Mouse (Mus musculus) MEL (cell line): ENCODE results near the gene Gldn. TPM values are rescaled to one million over a fixed set of nuclear protein-coding genes. Genes with fewer than 3 reads are reported as not detected.

Source experiments
- DNase-seq: peaks from one replicate; pipeline ENCODE4 v3.0.0; 2011; ENCODE audit warnings: low read depth, low spot score
- H3K27ac ChIP-seq: 2 replicates; pipeline ENCODE4 v1.5.1; 2012; ENCODE audit warnings: low read depth, mild to moderate bottlenecking, control low read depth, low read length, moderate library complexity; ENCODE audit not compliant: control insufficient read depth
- H3K27me3 ChIP-seq, 2 experiments: fragments of 150-350 bp in 1 of 2; sonication (generic) in 1 of 2; 2 replicates each; pipeline ENCODE4 v1.6.1; 2012; ENCODE audit warnings: low read length in 2 of 2, mild to moderate bottlenecking in 2 of 2, improper control_type of control experiment in 1 of 2, moderate library complexity in 1 of 2; ENCODE audit not compliant: insufficient read depth in 2 of 2, control insufficient read depth in 1 of 2
- H3K36me3 ChIP-seq, 2 experiments: 2 replicates each; pipeline ENCODE4 v1.6.1; 2012 to 2014; ENCODE audit warnings: low read length in 2 of 2, improper control_type of control experiment in 1 of 2, inconsistent platforms in 1 of 2, mild to moderate bottlenecking in 1 of 2; ENCODE audit not compliant: insufficient read depth in 2 of 2, control insufficient read depth in 1 of 2
- H3K4me1 ChIP-seq, 2 experiments: fragments of 150-350 bp in 1 of 2; sonication (generic) in 1 of 2; 2 replicates each; pipeline ENCODE4 v1.6.1; 2012; ENCODE audit warnings: low read length in 2 of 2, improper control_type of control experiment in 1 of 2, mild to moderate bottlenecking in 1 of 2; ENCODE audit not compliant: insufficient read depth in 2 of 2, control insufficient read depth in 1 of 2
- H3K4me3 ChIP-seq, 2 experiments: fragments of 150-350 bp in 1 of 2; sonication (generic) in 1 of 2; 2 replicates each; pipeline ENCODE4 v1.5.1; 2012; ENCODE audit warnings: low read depth in 2 of 2, low read length in 2 of 2, mild to moderate bottlenecking in 2 of 2, moderate library complexity in 2 of 2, control low read depth in 1 of 2, improper control_type of control experiment in 1 of 2; ENCODE audit not compliant: control insufficient read depth in 1 of 2, insufficient read depth in 1 of 2
- H3K79me2 ChIP-seq: 2 replicates; pipeline ENCODE4 v1.6.1; 2012; ENCODE audit warnings: mild to moderate bottlenecking, low read length, moderate library complexity; ENCODE audit not compliant: control insufficient read depth, poor library complexity, insufficient read depth
- H3K9ac ChIP-seq: 2 replicates; pipeline ENCODE4 v1.6.1; 2012; ENCODE audit warnings: low read depth, mild to moderate bottlenecking, control low read depth, low read length, moderate library complexity; ENCODE audit not compliant: control insufficient read depth, poor library complexity, severe bottlenecking
- H3K9me3 ChIP-seq: fragments of 150-350 bp; sonication (generic); replicated peaks from 2 replicates; pipeline ENCODE4 v1.6.1; 2012; ENCODE audit warnings: mild to moderate bottlenecking, low read length, improper control_type of control experiment, moderate library complexity; ENCODE audit not compliant: insufficient read depth
- BHLHE40 ChIP-seq: IDR thresholded peaks from 2 replicates; pipeline ENCODE4 v1.6.1; 2012; ENCODE audit warnings: low read depth, mild to moderate bottlenecking, inconsistent platforms, low read length, improper control_type of control experiment, borderline replicate concordance
- CHD2 ChIP-seq: IDR thresholded peaks from 2 replicates; pipeline ENCODE4 v1.6.1; 2011; ENCODE audit warnings: low read length, improper control_type of control experiment
- CTCF ChIP-seq, 3 experiments: IDR thresholded peaks in 2 of 3; conservative IDR thresholded peaks in 1 of 3; 2 replicates each; pipeline ENCODE4 v1.5.1; 2011 to 2012; ENCODE audit warnings: low read length in 3 of 3, low read depth in 2 of 3, mild to moderate bottlenecking in 2 of 3, improper control_type of control experiment in 1 of 3, inconsistent platforms in 1 of 3, mixed read lengths in 1 of 3, moderate library complexity in 1 of 3; ENCODE audit not compliant: control insufficient read depth in 1 of 3, insufficient read depth in 1 of 3, poor library complexity in 1 of 3, severe bottlenecking in 1 of 3
- ELF1 ChIP-seq: IDR thresholded peaks from 2 replicates; pipeline ENCODE4 v1.6.1; 2014; ENCODE audit warnings: low read depth, mild to moderate bottlenecking, inconsistent platforms, low read length, improper control_type of control experiment, moderate library complexity
- EP300 ChIP-seq, 2 experiments: IDR thresholded peaks; 2 replicates each; pipeline ENCODE4 v1.6.1; 2011; ENCODE audit warnings: improper control_type of control experiment in 2 of 2, low read length in 2 of 2, low read depth in 1 of 2, mild to moderate bottlenecking in 1 of 2
- ETS1 ChIP-seq: IDR thresholded peaks from 2 replicates; pipeline ENCODE4 v1.6.1; 2012; ENCODE audit warnings: low read depth, mild to moderate bottlenecking, inconsistent platforms, low read length, improper control_type of control experiment, moderate library complexity
- GABPA ChIP-seq: IDR thresholded peaks from 2 replicates; pipeline ENCODE4 v1.6.1; 2012; ENCODE audit warnings: low read depth, mild to moderate bottlenecking, inconsistent platforms, low read length, improper control_type of control experiment, moderate library complexity
- GATA1 ChIP-seq: IDR thresholded peaks from 2 replicates; pipeline ENCODE4 v1.6.1; 2011; ENCODE audit warnings: low read depth, low read length, improper control_type of control experiment
- MAFK ChIP-seq: IDR thresholded peaks from 2 replicates; pipeline ENCODE4 v1.6.1; 2011; ENCODE audit warnings: low read depth, mild to moderate bottlenecking, low read length, improper control_type of control experiment, borderline replicate concordance
- MAZ ChIP-seq: IDR thresholded peaks from 2 replicates; pipeline ENCODE4 v1.6.1; 2012; ENCODE audit warnings: low read depth, mild to moderate bottlenecking, inconsistent platforms, low read length, improper control_type of control experiment
- POLR2AphosphoS2 ChIP-seq: IDR thresholded peaks from 2 replicates; pipeline ENCODE4 v1.6.1; 2011; ENCODE audit warnings: low read length, improper control_type of control experiment
- SMC3 ChIP-seq: IDR thresholded peaks from 2 replicates; pipeline ENCODE4 v1.6.1; 2011; ENCODE audit warnings: low read depth, low read length, improper control_type of control experiment
- TAL1 ChIP-seq: IDR thresholded peaks from 2 replicates; pipeline ENCODE4 v1.6.1; 2012; ENCODE audit warnings: mild to moderate bottlenecking, inconsistent platforms, low read length, moderate library complexity, mixed read lengths
- TBP ChIP-seq: IDR thresholded peaks from 2 replicates; pipeline ENCODE4 v1.8.0; 2011; ENCODE audit warnings: low read depth, low read length, improper control_type of control experiment
- UBTF ChIP-seq: IDR thresholded peaks from 2 replicates; pipeline ENCODE4 v1.6.1; 2012; ENCODE audit warnings: low read depth, mild to moderate bottlenecking, inconsistent platforms, low read length, improper control_type of control experiment, moderate library complexity, borderline replicate concordance; ENCODE audit not compliant: insufficient read depth
- USF1 ChIP-seq: IDR thresholded peaks from 2 replicates; pipeline ENCODE4 v1.6.1; 2014; ENCODE audit warnings: low read depth, mild to moderate bottlenecking, inconsistent platforms, low read length, improper control_type of control experiment, moderate library complexity
- ZC3H11A ChIP-seq: IDR thresholded peaks from 2 replicates; pipeline ENCODE4 v1.6.1; 2012; ENCODE audit warnings: low read depth, mild to moderate bottlenecking, inconsistent platforms, low read length, improper control_type of control experiment
- ZMIZ1 ChIP-seq: IDR thresholded peaks from 2 replicates; pipeline ENCODE4 v1.6.1; 2012; ENCODE audit warnings: low read depth, mild to moderate bottlenecking, inconsistent platforms, low read length, improper control_type of control experiment, moderate library complexity
- ZNF384 ChIP-seq: IDR thresholded peaks from 2 replicates; pipeline ENCODE4 v1.6.1; 2012; ENCODE audit warnings: low read depth, mild to moderate bottlenecking, inconsistent platforms, low read length, improper control_type of control experiment
- polyA plus RNA-seq, 2 experiments: library from polyadenylated mRNA; stranded (reverse) in 1 of 2; unstranded in 1 of 2; fragments of >175 nt in 1 of 2; fragments of >200 nt in 1 of 2; gene quantifications; 2 replicates each; pipeline versions ENCODE4 v1.2.1 to v1.2.4; 2012; ENCODE audit warnings: low replicate concordance in 2 of 2, low read depth in 1 of 2; ENCODE audit not compliant: insufficient read length in 2 of 2, insufficient read depth in 1 of 2, missing spikeins in 1 of 2
- total RNA-seq: library from RNA; depleted of rRNA; stranded (reverse); fragments of 300-350 nt; gene quantifications from 2 replicates; pipeline ENCODE4 v1.2.3, GENCODE M21; 2012

Gldn gene
- total and polyA plus RNA-seq, 3 experiments = not detected

DNA sequence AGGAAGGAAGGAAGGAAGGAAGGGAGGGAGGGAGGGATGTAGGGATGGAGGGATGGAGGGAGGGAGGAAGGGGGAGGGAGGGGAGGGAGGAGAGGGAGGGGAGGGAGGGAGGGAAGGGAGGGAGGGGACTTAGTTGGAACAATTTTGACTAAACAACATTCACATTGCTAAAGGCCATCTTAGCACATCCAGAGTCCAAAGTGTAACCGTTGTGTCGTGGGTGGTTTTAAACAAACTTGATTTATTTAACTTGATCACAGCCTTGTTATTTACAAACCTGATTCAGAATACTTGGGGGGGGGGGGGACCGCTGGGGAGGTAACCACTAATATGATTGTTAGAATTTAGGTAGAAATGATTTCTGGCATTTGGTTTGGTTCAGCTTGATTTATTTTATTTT is 13.1 kb downstream of the Gldn start:
- TF ChIP-seq ZC3H11A (no peak), CTCF (IDR thresholded peaks at IDR 0.05 in 2 of 3, conservative IDR thresholded peaks at IDR 0.05 in 1 of 3; ENCODE audit: control insufficient read depth in 1 of 3, insufficient read depth in 1 of 3, low read depth in 2 of 3, low read length in 3 of 3, poor library complexity in 1 of 3, severe bottlenecking in 1 of 3) (no peak), ZNF384 (no peak), ETS1 (no peak), GABPA (no peak), BHLHE40 (no peak), CHD2 (no peak), MAFK (no peak), ZMIZ1 (no peak)
- TF ChIP-seq, all 39 proteins: peak for 0
- H3K9me3 ChIP-seq = no peaks in the 10 kb centered on the region
- H3K9ac ChIP-seq = no peak overlapping the region
- H3K27me3 ChIP-seq = peaks cover 4 to 5% of the 10 kb centered on the region in 2 experiments
- no peaks in the 10 kb centered on the region for H3K4me1 ChIP-seq
- H3K4me3 ChIP-seq = no peak overlapping the region
- no peak for DNase-seq
- no peaks in the 10 kb centered on the region for H3K36me3 ChIP-seq
- H3K27ac ChIP-seq = no peak overlapping the region
- no peaks in the 10 kb centered on the region for H3K79me2 ChIP-seq

DNA sequence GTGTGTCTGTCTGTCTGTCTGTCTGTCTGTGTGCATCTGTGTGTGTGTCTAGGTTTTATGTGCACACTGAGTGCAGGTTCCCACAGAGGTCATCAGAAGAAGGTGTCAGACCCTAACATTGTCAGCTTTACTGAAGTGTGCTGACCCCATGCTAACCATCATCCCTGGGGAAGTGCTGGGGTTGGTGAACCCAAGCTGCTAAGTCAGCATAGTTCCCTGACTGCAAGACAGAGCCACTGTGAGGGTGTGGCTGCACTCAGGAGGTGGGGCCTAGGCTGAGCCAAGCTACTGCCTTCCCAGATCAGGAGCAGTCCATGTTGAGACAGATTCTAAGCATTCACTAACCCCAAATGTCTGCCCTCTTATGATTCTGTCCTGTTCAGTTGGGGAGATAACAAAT is 13.5 kb downstream of the Gldn start:
- no peak for DNase-seq
- TF ChIP-seq EP300 (IDR thresholded peaks at IDR 0.05; ENCODE audit: low read depth in 1 of 2, low read length in 2 of 2) = no peak
- no peak for TF ChIP-seq USF1
- TF ChIP-seq UBTF = no peak
- no peak for TF ChIP-seq SMC3
- no peak for TF ChIP-seq ELF1
- TF ChIP-seq, all 39 proteins: peak for 0

GRCm38 (mm10) chr9:54301255-54301654 is 15.0 kb downstream of the Gldn start:
- TF ChIP-seq GABPA = no peak
- no peak for TF ChIP-seq EP300 (IDR thresholded peaks at IDR 0.05; ENCODE audit: low read depth in 1 of 2, low read length in 2 of 2)
- TF ChIP-seq GATA1 = no peak
- TF ChIP-seq ZMIZ1 = no peak
- TF ChIP-seq POLR2AphosphoS2 = no peak
- TF ChIP-seq CTCF (IDR thresholded peaks at IDR 0.05 in 2 of 3, conservative IDR thresholded peaks at IDR 0.05 in 1 of 3; ENCODE audit: control insufficient read depth in 1 of 3, insufficient read depth in 1 of 3, low read depth in 2 of 3, low read length in 3 of 3, poor library complexity in 1 of 3, severe bottlenecking in 1 of 3) = no peak
- no peak for TF ChIP-seq TAL1
- no peak for TF ChIP-seq SMC3
- no peak for TF ChIP-seq TBP
- TF ChIP-seq MAZ = no peak
- TF ChIP-seq, all 39 proteins: peak for 0
- DNase-seq = no peak
- Histone ChIP-seq H3K4me3 (no peak overlapping the region), H3K9me3 (no peaks in the 10 kb centered on the region), H3K9ac (no peak overlapping the region), H3K4me1 (no peaks in the 10 kb centered on the region), H3K36me3 (no peaks in the 10 kb centered on the region), H3K27me3 (peaks cover 4 to 5% of the 10 kb centered on the region in 2 experiments), H3K27ac (no peak overlapping the region), H3K79me2 (no peaks in the 10 kb centered on the region)

More for the DNA sequence above, 13.5 kb downstream of the Gldn start:
- Histone ChIP-seq H3K9ac (no peak overlapping the region), H3K9me3 (no peaks in the 10 kb centered on the region), H3K36me3 (no peaks in the 10 kb centered on the region), H3K4me1 (no peaks in the 10 kb centered on the region), H3K79me2 (no peaks in the 10 kb centered on the region), H3K27ac (no peak overlapping the region), H3K27me3 (peaks cover 4 to 5% of the 10 kb centered on the region in 2 experiments), H3K4me3 (no peak overlapping the region)
